Mouse (Mus musculus) heart, postnatal 10 days (tissue): ENCODE measurements at regions not wholly inside any gene's neighbourhood (a gene's known extent, or its start where the extent isn't known, plus 50 kb on each side); places are given as distances from the start of the nearest gene placed in this dataset.
A peak's percentile ranks its signal among the peaks of the same experiment; 100 is the strongest.

Source experiments
- DNase-seq, 2 experiments: peaks; one replicate each; pipeline ENCODE4 v3.0.0; 2021
- intact Hi-C: fragments of 180-260 bp; cut with DNase I; formaldehyde crosslinking; loops from one replicate; pipeline ENCODE4 v1.15.1; 2025

DNA sequence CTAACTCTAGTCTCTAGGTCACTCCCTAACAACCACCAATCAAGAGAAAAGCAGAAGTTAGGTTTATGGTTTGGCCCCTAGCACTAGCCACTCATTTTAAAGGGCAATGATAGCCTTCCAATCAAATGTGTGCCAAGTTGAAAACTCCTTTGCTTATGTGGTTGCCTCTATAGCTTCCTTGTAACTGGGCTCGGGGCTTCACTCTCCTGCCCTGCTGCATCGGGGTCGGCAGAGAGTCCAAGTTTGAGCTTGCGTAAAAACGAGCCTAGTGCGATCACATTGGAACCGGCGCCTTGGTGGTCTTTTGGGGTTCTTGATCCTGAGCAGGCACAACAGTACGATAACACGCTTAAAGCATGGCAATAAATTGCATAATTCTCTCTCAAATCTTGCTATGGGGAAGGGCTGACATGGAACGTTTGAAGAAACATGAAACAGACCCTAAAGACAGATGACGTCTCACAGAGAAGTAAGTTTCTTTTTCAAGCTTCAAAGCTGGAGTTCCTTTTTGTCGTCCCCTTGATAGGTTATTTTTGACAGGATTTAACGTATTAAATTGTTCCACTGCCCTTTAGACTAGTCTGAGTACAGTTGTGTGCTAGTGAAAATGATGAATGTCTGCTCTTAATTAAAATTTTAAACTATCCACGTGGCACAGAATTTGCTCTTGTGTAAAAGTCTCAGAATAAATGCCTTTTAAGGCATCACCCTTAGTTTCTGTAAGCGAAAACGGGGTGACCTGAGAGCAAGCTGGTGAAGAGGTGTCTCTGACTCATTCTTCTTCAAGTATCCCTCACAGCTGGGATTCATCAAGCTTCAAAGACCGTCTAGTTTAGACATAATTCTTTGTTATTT, 52.0 kb downstream of the 4930426L09Rik start:
- DNase-seq = no peak
- intact Hi-C loops = no loop called here

DNA sequence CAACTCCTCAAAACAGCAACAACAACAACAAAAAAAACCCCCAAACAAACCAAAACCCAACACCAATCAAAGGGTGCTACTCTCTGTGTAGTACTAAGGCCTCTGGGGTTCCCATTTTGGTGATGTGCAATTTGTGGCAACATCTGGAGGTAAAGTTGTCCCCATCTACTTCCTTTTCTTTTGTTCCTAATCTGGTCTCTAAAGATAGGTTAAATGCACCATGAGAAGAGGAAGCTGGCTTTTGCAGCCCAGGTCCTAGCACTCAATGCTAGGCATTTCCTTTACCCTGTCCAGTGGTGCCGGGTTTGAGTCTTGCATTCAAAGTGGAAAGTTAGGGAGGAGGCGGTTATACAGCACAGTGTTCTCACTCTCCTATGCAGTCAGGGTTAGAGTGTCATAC, 57.4 kb downstream of the 4930426L09Rik start:
- DNase-seq = no peak
- intact Hi-C loops = no loop called here

DNA sequence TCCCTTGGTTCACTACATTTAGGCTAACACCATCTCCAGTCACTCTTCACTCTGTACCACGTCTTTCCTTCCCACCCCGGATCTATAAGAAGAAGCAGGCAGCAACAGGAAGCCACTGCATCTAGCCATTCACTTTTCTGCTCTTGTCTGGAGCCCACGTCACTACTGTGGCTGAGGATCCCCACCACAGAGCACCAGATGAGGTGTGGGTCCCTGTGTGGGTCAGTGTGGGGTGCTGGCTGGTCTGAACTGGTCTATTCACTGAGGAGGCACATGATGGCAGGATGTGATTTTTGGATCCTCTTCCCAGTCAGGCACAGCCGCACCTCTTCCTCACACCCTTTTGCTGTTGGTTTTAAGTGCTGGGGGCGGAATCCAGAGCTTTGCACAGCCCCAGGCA, 59.7 kb downstream of the 4930426L09Rik start:
- no peak for DNase-seq
- intact Hi-C loops = no loop called here

DNA sequence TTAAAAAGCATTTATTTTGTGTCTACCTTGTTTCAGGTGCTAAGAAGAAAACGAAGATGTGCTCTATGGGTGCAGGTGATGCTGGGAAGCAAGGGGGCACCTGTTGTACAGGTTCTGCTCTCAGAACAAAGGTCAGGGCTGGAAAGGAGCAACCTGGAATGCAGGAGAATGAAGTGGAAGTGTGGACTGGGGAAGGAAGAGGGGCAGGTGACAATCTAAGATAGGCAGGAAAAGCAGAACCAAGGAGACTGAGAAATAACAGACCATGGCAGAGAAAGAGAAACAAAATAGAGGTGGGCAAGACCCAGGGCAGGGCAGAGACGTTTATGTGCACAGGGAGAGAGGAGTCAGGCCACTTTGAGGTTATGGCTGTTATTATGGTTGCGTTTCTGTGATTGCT, 60.6 kb downstream of the 4930426L09Rik start:
- no peak for DNase-seq
- intact Hi-C loops = no loop called here

DNA sequence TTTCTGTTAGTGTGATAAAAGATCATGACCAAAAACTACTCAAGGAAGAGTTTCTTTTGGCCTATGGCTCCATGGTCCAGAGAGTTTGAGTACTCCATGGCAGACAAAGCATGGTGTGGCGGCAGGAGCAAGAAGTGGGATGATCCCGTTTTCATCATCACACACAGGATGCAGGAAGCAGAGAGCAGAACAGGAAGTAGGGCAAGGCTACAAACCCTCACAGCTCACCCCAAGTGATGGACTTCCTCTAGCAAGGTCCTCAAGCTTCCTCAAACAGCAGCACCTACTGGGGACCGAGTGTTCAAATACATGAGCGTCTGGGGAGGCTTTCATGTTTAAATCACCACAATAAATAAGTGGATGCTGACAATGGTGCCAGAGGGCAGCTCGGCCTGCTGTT, 61.1 kb downstream of the 4930426L09Rik start:
- intact Hi-C loops = no loop called here
- no peak for DNase-seq

DNA sequence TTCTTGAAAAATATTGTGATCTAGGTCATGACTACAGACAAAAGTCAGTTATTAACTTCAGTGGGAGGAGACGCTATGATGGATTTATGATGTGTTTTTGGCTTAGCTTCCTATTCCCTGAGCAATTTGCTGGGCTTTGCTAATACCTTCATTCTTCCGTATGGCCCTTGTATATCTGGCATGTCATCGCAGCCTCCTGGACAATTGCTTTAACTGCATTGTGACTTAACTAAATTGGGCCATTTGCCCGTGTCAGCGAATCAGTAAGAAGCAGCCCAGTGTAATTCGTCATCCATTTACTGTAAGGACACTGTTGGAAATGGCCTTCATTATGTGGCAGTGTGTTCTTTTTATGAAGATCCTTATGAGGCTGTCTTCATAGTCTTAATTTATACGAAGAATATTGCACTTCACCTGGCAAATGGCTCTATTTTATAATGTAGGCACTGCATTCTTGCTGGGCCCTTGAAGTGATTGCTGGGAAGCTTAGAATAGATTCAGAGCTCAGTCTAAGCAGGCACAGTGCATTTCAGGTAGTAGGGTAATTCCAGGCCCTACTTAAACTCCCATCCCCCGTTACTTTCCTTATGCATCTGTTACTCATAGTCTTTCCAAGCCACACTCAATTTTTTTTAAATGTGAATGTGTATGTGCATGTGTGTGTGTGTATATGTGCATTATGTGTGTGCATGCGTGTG, 62.2 kb downstream of the 4930426L09Rik start:
- intact Hi-C loops = no loop called here
- DNase-seq = no peak

DNA sequence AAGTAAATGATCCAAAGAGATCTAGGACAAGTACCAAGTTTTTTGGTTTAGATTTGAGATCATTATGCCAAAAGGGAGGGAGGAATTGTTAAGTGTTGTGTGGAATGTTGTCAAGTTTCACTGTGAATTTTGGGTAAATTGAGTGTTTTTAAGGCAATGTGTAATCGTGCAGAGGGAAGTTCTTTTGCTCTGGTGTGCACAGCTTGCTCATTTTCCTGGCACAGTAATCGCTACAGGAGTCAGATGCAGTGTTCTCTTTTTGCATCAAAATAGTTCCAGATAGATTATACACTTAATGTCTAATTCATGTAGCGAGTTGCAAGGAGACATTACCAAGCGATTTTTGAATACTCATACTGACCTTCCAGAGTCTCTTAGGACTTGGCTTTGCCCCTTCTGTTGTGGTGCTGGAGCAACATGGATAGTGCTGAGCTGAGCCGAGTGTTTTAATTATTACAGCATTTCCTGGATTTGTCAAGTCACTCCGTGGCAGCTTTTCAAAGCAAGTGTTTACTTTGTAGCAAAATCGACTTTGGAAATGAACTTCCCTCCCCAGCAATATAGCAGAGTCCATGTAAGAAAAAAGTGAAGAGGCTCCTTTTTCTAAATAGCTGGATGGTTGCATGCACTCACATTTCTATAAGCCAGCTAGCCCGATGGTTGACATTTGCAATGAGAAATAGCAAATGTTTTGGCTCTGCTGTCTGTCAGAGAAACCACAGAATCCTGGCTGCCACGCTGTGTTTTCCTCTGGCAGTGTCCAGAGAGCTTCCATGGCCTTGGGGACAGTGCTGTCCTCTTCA, 66.6 kb downstream of the 4930426L09Rik start:
- intact Hi-C loops = no loop called here

DNA sequence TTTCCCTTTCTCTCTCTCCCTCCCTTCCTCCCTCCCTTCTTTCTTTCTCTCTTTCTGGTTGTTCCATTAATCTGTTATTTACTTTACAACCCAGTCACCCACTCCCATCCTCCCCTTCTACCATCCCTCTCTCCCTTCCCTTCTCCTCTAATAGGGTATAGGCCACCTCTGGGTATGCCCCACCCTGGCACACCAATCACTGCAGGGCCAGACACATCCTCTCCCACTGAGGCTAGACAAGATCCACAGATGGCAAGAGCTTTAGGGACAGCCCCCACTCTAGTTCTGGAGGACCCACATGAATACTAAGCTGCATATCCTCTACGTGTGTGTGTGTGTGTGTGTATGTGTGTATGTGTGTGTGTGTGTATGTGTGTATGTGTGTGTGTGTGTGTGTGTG, 67.4 kb downstream of the 4930426L09Rik start:
- DNase-seq = no peak
- intact Hi-C loops = no loop called here

More for the DNA sequence above, 66.6 kb downstream of the 4930426L09Rik start:
- peak; percentile 52 to 53 for DNase-seq

DNA sequence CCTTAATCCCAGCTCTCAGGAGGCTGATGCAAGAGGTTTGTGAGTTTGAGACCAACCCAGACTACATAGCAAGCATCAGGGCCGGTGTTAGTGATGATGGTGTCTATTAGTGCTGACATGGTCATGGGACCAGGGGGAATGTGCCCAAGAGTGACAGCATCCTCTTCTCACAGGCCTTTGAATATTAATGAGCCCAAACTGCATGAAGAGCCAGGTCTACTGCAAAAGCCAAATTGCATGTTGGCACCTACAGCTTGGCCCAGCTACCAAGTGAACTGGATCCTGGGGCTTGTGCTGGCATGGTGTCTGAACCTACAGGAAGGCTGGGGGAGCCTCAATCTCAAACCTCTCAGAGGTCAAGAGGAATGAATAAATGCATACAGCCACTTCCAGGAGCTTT, 70.0 kb downstream of the 4930426L09Rik start:
- no peak for DNase-seq
- intact Hi-C loops = no loop called here

DNA sequence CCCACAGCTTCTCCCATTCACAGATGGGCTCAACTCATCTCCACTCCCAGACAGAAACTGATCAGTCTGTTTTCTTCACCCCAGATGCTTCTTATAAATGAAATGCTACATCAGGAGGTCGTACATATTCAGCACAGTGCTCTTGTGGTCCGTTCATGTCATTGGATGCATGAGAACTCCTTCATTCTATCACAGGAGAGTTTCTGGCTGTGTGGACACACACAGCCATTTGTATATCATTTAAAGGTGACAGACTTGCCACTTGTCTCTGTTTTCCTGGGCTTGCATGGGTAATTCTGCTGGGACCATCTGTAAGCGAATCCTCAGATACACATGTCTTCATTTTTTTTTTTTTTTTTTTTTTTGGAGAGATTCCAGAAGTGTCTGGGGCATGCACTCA, 85.7 kb downstream of the 4930426L09Rik start:
- no peak for DNase-seq
- intact Hi-C loops = loop anchor here (10.0 kb wide), 1 partner anchor 209 kb away; no protein-coding TSS in a partner anchor

DNA sequence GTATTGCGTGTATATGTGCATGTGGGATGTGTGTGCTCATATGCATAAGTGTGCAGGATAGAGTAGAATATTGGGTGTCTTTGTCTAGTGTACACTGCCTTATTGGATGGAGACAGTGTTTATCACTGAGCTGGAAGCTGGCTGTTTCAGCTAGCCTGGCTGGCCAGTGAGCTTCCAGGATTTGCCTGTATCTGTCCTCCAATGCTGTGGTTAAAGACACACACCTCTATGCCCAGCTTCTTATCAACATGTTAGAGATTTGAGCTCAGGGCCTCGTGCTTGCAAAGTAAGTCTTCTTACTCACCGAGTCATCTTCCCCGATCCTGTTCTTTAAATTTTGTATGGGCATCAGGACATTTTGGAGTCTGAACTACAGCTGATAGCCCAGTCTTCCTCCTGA, 87.0 kb downstream of the 4930426L09Rik start:
- intact Hi-C loops = loop anchor here (10.0 kb wide), 1 partner anchor 210 kb away; no protein-coding TSS in a partner anchor

DNA sequence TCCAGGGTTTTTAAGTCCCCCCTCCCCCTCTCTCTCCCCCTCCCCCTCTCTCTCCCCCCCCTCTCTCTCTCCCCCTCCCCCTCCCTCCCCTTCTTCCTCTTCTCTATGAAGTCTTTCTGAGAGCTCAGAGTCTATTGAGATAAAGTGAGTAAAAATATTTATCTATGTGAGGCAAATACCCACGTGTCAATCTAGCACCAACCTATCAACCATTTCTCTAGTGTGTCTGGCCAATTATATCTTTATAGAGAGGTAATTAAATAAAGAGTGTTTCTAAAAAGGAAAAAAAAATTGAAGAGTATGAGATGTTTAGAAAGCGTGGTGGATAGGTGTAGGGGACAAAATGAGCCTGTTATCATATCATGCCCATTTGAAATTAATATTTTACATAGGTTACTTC, 88.0 kb downstream of the 4930426L09Rik start:
- intact Hi-C loops = loop anchor here (10.0 kb wide), 1 partner anchor 211 kb away; no protein-coding TSS in a partner anchor

More for the DNA sequence above, 87.0 kb downstream of the 4930426L09Rik start:
- no peak for DNase-seq

DNA sequence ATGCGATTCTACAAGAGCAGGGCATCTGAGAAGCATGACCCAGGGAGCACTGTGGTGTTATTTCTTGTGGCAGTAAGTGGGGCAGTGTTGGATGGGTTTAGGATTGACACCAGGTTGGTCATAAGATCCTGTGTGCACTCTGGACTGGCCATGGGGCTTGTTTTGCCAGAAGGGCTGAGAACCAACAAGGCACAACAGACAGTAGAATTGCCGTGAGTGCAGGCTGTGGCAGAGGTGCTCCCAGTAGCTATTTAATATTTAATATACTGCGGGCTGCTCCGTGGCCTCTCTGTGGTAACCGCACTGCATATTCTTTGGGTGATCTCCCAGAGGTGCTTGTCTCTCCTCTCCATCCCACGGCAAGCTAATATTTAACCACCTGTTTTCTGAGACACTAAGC, 88.5 kb downstream of the 4930426L09Rik start:
- intact Hi-C loops = loop anchor here (10.0 kb wide), 1 partner anchor 212 kb away; no protein-coding TSS in a partner anchor

More for the DNA sequence above, 88.0 kb downstream of the 4930426L09Rik start:
- no peak for DNase-seq

DNA sequence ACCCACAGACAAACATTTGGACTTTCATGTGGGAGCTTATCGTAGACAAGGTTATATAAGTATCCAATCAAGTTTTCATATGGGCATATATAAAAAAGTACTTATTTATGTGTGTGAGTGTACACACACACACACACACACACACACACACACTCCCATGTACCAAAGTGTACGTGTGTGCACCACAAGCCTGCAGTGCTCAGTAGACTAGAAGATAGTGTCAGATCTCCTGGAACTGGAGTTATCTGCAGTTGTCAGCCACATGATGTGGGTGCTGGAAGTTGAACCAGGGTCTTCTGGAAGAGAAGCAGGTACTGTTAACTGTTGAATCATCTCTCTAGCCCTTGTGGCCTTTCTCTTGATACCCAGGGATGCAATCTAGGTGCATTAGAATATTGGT, 99.7 kb upstream of the Armc3 start:
- intact Hi-C loops = no loop called here
- DNase-seq = no peak

More for the DNA sequence above, 88.5 kb downstream of the 4930426L09Rik start:
- DNase-seq = no peak

DNA sequence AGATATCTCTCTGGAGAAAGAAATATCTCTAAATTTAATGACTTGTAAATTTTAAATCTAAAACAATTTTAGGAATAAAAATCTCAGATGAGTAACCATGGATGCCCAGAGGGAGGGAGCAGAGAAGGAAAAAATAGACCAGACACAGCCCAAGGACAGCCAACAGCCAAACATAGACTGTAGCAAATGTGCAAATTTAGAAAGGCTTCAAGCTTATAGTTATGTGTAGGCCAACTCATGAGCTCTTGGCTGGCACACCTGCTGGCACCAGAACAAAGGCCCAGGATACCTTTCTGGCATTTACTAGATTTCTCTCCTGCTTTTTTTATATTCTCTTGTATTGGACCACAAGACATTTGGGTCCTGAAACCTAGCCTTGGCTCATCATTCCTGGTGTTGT, 90.3 kb upstream of the Armc3 start:
- DNase-seq = no peak

DNA sequence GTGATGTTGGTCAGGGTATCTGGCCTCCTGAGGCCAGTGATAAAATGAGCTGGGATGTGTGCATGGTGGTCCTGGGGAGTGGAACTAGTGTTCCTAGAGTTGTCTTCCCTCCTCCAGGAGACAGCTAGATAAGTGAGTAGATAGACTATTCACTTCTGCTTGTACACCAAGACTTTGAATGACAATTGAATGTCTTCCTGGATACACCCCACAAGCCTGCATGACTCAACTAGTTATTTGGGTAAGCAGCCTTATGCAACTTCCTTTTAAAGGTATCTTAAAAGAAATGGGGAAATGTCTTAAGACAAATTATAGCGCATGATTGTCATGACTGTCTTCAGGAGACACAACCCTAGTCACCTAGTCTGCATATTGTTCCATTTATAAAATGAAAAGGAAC, 79.2 kb upstream of the Armc3 start:
- no peak for DNase-seq
- intact Hi-C loops = no loop called here

More for the DNA sequence above, 90.3 kb upstream of the Armc3 start:
- intact Hi-C loops = no loop called here

DNA sequence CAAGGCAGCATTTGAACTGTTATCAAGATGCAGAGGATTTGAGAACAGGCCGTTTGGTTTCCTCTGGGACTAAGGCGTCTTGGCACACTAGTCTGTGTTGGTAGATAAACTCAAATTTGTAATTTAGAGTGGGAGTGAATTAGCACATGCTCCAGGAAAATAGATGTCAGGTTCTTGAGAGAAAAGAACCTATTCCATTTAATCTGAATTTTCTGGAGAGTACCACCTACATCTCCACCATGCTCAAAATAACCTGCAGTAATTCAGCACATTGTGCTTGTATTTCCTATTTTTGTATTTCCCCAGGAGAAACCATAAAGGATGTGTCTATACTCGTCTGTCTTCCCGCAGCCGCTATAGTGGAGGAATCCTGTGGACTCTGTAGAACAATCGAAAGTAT, 66.2 kb upstream of the Armc3 start:
- DNase-seq = no peak

DNA sequence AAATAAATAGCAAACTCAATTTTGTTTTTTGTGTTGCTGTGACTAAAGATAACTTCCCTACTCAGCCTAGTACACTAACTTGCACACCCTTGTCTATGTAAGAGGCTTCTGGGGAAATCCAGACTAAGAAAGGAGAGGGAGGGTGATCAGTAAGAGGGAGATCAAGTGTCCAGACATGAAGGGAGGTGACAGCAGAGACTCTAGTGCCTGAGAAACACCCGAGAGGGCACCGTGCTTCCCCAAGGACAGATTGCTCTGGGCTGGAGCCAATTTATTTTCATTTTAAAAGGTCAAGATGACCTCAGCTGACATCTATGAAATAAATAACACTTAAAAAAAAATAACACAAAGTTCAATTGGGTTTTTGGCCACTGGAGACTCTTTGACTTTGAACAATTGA, 56.5 kb upstream of the Armc3 start:
- intact Hi-C loops = no loop called here
- DNase-seq = peak in 1 of 2 experiments; percentile 6

More for the DNA sequence above, 66.2 kb upstream of the Armc3 start:
- intact Hi-C loops = no loop called here

DNA sequence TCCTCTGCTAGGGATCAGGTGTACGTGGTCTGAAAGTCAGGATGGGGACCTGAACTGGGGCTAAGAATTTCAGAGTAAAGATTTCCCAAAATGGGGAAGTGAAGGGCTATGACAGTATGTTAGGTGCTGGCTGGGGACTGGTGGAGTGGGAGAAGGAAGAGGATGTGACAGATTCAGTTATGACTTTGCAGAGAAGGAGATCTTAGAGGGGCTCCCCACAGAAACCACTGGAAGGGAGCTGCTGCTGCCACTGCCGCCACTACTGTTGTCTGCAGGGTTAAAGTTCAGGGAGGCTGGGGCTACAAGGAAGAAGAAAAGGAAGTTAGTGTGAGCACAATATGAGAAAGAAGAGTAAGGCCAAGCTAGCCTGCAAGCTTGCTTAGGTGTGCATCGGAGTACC, 53.7 kb upstream of the Armc3 start:
- DNase-seq = no peak
- intact Hi-C loops = no loop called here

DNA sequence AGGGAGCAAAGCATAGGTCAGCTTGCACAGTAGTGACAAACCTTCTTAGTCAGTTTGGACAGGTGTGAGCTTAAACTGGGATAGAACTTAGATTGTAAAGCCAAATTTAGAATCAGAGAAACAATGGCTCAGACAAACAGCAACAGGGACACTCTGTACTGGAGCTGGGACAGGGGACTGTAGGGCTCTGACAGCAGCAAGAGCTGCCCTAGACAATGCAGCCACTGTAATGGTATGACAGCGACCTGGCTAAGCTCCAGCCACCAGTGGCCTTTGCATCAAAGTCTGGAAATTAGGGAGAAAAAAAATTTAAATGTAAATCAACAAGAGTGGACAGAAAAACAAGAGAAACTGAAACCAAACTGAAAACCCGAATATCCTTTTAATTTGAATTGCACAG, 53.2 kb upstream of the Armc3 start:
- peak; percentile 20 to 35 for DNase-seq
- intact Hi-C loops = no loop called here

DNA sequence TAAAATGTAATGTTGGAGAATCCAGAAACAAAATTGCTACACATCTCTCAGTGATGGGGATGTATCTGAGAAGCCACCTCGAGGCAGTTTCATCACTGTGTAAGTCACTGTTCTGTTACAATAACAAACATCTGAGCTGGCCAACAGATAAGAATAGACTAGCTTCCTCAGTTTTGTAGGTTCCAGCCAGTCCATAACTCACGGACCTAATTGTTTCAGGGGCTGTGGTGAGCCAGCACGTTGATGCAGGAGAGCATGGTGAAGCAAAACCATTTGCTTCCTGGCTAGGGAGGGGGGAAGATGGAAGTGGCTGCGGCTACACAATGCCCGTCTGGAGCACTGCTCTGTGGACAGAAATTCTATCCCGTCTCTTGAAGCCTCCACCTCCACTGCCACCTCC, 52.8 kb upstream of the Armc3 start:
- peak in 1 of 2 experiments; percentile 4 for DNase-seq
- intact Hi-C loops = no loop called here
